Mouse (Mus musculus) MN1 (cell line): ENCODE measurements around the gene Gm4894.
A peak's percentile ranks its signal among the peaks of the same experiment; 100 is the strongest.

Experiments used
- DNase-seq: peaks from one replicate; pipeline ENCODE4 v3.0.0-alpha.2; 2016; ENCODE audit warnings: low spot score

Gene Gm4894

DNA sequence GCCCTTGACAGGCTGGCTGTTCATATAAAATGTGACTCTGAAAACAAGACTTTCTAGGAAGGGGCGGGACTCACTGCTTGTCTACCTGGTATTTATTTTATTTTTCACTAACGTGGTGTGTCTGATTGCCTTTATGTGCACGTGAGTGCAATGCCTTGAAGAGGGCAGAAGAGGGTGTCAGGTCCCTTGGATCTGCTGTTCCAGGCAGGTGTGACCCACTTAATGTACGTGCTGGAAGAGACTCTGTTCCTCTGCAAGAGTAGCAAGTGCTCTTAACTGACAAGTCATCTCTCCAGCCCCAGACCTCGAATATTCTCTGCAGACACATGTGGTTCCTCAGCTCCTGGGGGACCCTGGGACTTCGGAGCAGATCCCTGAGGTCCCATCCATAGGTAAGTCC, at the start of gene Gm4894:
Gm4894 (plus strand) TSS at position 301 of the 400 bp plus-strand sequence.
- no peak for DNase-seq

DNA sequence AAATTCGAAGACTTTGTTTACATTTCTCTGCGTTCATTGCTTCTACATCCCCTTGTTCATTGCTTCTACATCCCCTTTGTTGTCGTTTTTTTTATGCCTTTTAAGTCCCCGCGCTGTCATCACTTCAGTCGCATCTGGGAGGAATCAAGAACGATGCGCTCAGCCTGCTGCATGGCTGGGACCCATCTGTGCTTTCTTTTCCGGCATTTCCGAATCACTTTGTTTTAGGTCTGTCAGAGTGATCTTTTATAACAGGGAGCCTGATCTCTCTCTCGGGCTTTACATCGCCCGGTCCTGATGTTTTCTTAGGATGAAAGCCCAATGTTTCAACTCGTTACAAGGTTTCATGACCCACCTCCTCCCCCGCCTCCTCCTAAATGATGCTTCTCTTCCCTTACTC, 44.0 kb upstream of the Gm4894 start:
- no peak for DNase-seq

DNA sequence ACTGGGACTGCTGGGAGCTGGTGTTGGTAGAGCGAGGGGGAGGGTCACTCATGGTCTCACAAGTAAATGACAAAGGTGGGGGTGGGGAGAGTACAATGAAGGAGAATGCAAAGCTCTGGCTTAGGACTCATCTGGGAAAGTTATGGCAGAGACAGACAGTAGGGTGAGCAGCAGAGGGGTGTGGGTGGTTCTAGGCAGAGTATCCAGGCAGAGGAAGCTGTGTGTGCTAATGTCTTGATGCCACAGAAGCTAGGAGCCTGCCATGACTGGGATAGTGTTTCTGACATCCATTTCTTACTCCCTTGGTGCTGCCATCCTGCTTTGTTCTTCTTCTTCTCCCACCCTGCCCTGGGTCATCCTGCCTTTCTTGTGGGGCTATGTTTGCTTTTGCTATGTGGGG, 38.8 kb upstream of the Gm4894 start:
- DNase-seq = no peak

DNA sequence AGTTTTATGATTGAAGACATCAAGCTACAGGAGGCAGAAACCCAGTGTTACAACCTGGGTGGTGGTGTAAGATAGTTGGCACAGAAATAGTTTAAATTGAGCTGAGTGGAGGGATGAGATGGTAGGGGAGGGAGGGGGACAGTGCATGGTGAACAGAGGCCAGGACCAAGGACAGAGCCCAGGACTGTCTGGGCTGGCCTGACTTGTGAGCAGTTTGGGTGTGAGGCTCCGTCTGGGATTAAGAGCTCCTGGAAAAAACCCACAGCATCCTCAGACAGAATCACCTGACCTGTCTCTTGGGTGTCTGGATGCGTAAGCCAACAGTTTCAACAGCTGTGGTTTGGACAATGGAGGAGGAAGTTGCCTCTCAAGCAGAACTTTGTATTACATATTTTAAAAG, 35.6 kb upstream of the Gm4894 start:
- no peak for DNase-seq

DNA sequence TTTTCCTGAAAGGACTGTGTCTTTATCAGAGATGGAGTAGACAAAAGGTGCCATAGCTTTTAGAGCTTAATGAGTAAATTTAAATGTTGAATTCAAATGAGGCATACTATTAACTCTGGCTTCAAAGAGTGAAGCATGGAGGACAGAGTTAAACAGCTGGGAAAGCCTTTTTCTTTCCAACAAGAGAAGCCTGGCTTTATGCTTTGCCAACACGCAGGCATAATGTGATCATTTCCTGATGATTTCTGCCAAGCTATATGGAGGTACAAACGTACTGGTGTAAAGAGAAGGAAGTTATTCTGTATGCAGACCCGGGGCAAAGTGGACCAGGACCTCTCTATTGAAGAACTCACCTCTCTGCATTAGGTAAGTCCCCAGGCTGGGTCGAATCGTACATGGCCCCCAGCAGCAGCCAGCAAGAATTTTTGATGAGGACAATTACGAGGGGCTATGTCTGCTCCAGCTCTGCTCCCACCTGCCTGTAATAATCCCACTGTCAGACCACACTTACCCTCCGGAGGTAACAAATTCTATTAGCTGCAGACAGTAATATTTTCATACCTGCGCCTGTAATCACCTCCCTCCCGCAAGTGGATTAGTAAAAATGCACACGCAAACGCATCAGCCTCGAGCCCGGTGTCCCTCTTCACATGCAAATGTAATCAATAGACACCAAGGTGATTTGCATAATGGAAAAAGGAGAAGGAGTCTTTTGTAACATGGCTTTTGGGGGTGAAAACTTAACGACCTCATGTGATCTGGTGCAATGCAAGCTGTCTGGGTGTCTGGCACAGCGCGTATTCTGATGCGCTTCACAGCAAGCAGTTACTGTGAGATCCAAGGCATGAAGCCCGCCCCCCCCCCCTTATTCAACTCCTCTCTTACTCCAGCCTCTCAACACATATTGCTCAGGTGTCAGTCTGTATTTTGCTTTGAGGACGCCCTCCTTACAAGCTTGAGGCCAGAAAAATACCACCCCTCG, 32.4 kb upstream of the Gm4894 start:
- DNase-seq = no peak

DNA sequence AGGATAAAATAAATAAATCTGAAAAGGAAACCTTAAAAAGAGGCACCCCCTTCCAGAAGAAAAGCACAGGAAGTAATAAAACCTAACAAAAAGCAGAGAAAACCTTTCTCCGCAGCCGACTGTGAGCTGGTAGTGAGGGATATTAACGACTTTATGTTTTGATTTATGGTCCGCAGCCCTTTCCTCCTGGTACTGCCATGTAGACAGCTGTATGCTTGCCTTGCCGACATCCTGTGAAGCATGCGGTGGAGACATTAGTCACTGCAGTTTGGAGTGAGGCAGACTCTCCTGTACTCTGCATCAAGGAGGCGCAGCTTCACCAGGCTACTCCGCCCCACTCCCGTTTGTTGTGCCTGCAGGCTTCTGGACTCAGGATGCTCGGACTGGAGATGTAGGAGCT, 25.8 kb upstream of the Gm4894 start:
- DNase-seq = no peak

DNA sequence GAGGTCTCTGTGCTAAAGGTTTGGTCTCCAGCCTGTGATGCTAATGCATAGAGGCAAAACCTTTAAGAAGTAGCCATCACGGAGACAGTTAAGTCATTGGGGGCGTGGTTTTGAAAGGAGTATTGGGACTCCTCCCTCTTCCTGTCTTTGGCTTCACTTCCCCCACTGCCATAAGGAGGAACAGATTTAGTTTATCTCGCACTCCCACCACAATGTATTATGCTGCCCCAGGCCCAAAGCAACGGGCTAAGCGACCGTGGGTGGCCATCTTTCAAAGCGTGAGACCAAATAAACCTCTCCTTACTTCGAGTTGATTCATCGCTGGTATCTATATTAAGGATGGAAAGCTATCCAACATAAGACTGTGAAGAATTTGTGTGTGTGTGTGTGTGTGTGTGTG, 22.9 kb upstream of the Gm4894 start:
- DNase-seq = no peak

DNA sequence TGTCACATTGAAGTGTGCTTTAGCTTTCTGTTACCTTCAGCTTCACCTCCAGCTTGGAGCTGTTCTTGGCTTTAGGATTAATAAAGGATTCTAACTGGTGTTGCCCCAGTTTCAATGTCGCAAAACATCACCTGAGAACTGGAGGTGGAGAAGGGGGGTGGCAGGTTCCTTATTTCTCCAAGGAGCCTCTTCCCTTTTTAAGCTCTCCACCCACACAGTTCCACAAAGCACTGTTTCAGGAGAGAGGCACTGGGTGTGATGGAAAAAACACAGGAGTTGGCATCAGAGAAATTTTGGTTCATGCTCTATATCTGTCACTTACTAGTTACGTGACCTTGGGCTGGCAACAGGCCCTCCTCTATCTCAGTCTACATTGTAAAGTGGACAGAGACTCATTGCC, 21.3 kb upstream of the Gm4894 start:
- DNase-seq = no peak

DNA sequence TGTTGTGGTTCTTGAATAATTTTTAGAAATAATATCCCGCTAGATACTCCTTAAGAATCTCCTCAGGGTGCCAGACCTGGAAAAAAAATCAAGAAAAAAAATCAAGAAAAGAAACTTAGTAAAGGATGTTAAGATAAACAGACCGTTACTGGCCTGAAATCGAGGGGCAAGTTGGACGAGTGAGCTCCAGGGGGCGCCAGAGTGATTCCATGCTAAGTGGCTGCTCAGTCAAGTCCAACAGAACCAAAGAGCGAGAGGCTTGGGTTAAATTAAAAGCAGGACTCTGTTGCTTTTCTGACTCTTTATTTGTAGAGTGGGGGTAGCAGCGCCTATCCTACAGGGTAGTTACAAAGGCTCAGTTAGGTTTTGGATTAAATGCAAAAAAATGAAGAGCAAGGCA, 3.5 kb upstream of the Gm4894 start:
- DNase-seq = peak; percentile 12

- DNase-seq = no peak
These were observed 18.6 kb downstream of the Gm4894 start for GRCm38 (mm10) chr9:49268949-49269348.

GRCm38 (mm10) chr9:49273566-49273965, 23.2 kb downstream of the Gm4894 start:
- no peak for DNase-seq

- no peak for DNase-seq
These were observed 25.6 kb downstream of the Gm4894 start for GRCm38 (mm10) chr9:49275976-49276375.

DNA sequence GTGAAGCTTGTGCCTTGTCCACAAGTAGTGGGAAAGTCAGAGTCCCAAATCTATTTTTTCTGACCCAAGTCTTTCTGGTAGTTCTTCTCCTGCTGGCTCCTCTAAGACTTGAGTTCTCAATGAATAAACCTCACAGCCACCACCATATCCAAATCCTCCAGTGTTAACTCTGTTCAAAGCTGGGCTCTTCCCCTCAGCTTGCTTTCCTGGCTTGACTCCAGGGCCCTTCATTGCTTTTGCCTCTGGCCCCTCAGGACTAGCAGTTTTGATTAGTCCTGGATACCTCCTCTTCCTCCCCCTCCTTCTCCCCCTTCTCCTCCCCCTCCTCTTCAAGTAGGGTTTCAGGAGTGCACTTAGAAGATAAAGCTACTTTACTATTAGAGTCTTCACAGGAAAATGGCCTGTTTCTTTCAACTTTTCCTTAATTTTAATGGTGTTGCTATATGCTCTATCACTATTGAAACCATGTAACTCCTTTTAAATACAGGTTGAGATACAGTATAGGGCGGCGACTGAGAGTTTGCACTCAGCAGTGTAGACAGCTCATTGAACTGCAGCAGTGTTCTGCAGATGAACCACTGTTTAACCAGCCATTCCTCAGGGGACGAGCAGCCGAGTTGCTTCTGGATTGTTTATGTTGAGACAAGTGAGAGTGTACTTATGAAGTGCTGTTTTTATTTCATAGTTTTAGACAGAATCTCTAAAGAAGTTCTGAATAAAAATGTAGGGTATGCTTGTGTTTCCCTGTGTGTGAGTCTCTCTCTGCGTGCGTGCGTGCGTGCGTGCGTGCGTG, 26.4 kb downstream of the Gm4894 start:
- DNase-seq = no peak

- no peak for DNase-seq
These were observed 44.8 kb downstream of the Gm4894 start for GRCm38 (mm10) chr9:49295101-49295500.

DNA sequence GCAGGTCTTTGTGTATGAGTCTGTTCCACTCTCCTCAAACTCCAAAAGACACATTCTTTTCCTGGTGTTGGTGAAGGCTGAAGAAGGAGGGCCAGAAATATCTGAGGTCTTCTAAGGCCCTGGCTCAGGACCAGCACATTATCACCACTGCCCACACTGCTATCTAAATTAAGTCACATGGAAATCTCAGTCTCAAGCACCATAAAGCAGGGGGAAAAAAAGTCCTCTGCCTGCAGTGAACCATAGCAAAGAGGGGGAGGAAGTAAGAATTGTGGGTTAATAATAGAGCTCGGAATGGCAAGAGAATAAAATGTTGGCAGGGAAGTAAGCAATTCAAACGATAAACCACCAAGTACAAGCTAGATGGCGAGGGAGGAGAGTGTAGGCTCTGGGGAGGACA, 57.2 kb downstream of the Gm4894 start:
- no peak for DNase-seq

GRCm38 (mm10) chr9:49310821-49311220, 60.5 kb downstream of the Gm4894 start:
- peak; percentile 6 for DNase-seq

GRCm38 (mm10) chr9:49318638-49319037, 68.3 kb downstream of the Gm4894 start:
- DNase-seq = no peak
